Mouse (Mus musculus) liver, adult 2 months (tissue): Measurements from ENCODE around the gene Helt.

ENCODE experiments used
- CTCF ChIP-seq: fragments of 200-500 bp; IDR thresholded peaks from 2 replicates; pipeline ENCODE4 v1.5.1; 2011; ENCODE audit warnings: low read depth, low read length, control low read depth
- POLR2A ChIP-seq: fragments of 200-500 bp; IDR thresholded peaks from 2 replicates; pipeline ENCODE4 v1.6.1; 2011; ENCODE audit warnings: low read length, control low read depth; ENCODE audit not compliant: insufficient read depth; ENCODE audit errors: extremely low read depth

DNA sequence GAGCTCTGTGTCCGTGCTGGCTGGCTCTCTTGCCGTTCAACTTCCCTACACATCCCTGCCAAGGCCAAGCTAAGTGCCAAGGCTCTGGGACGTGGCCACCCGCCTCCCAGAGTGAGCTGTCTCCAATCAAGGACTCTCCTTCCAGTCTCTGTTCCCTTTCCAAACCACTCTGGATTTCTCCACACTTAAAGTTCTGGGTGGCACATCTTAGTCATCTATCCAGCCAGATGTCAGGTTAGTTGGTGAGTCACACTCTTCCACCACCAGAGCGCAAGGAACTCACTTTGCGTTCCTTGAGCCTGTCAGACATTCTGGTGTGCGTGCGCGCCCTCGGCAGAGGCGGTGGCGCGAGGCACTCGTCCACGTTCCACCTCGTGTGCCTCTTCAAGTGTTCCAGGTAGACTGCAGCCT, 725 bp downstream of the Helt start:
- TF ChIP-seq POLR2A (no peak), CTCF (no peak)
